Mouse (Mus musculus): ENCODE results near the gene Ccdc142.
A peak's percentile ranks its signal among the peaks of the same experiment; 100 is the strongest.

The Ccdc142 gene

GRCm38 (mm10) chr6:83101316-83101687, at the start of gene Ccdc142, which contains the start of gene Gm42688:
TSS of gene Ccdc142 (plus strand) at chr6:83101601.
TSS of gene Gm42688 (plus strand) at chr6:83101617.
- peak; percentile 70 to 84 for DNase-seq (ENCODE audit: low spot score in 2 of 2)

- DNase-seq (ENCODE audit: low spot score in 2 of 2) = peak in 1 of 2 experiments; percentile 33
These were observed 48.1 kb upstream of the Ccdc142 start for GRCm38 (mm10) chr6:83053136-83053960.

- DNase-seq (ENCODE audit: low spot score in 2 of 2) = peak; percentile 88 to 92
These were observed 47.1 kb upstream of the Ccdc142 start, which contains the start of gene Aup1 for GRCm38 (mm10) chr6:83054074-83054851. TSS of gene Aup1 (plus strand) at chr6:83054521.

- peak in 1 of 2 experiments; percentile 42 for DNase-seq (ENCODE audit: low spot score in 2 of 2)
These were observed 46.5 kb upstream of the Ccdc142 start, which contains the start of gene Htra2 for GRCm38 (mm10) chr6:83054871-83055431. TSS of gene Htra2 (minus strand) at chr6:83055273.

GRCm38 (mm10) chr6:83057790-83058189, 43.6 kb upstream of the Ccdc142 start, which contains the start of gene Dqx1:
TSS of gene Dqx1 (plus strand) at chr6:83057844.
- DNase-seq (ENCODE audit: low spot score in 2 of 2) = no peak

- no peak for DNase-seq (ENCODE audit: low spot score in 2 of 2)
These were observed 42.7 kb upstream of the Ccdc142 start for GRCm38 (mm10) chr6:83058725-83059124.

- no peak for DNase-seq (ENCODE audit: low spot score in 2 of 2)
These were observed 35.4 kb upstream of the Ccdc142 start for GRCm38 (mm10) chr6:83065995-83066394.

- no peak for DNase-seq (ENCODE audit: low spot score in 2 of 2)
These were observed 35.0 kb upstream of the Ccdc142 start for GRCm38 (mm10) chr6:83066441-83066840.

- DNase-seq (ENCODE audit: low spot score in 2 of 2) = no peak
These were observed 33.2 kb upstream of the Ccdc142 start for GRCm38 (mm10) chr6:83068221-83068620.

GRCm38 (mm10) chr6:83068706-83069487, 32.5 kb upstream of the Ccdc142 start:
- DNase-seq (ENCODE audit: low spot score in 2 of 2) = no peak

- no peak for DNase-seq (ENCODE audit: low spot score in 2 of 2)
These were observed 31.7 kb upstream of the Ccdc142 start for GRCm38 (mm10) chr6:83069488-83070246.

- DNase-seq (ENCODE audit: low spot score in 2 of 2) = no peak
These were observed 31.3 kb upstream of the Ccdc142 start, which contains the start of gene Tlx2 for GRCm38 (mm10) chr6:83070247-83070310. TSS of gene Tlx2 (minus strand) at chr6:83070293.

- no peak for DNase-seq (ENCODE audit: low spot score in 2 of 2)
These were observed 30.8 kb upstream of the Ccdc142 start for GRCm38 (mm10) chr6:83070311-83071219.

GRCm38 (mm10) chr6:83071220-83071619, 30.2 kb upstream of the Ccdc142 start:
- DNase-seq (ENCODE audit: low spot score in 2 of 2) = no peak

- no peak for DNase-seq (ENCODE audit: low spot score in 2 of 2)
These were observed 26.4 kb upstream of the Ccdc142 start for GRCm38 (mm10) chr6:83074979-83075378.

GRCm38 (mm10) chr6:83077630-83078323, 23.6 kb upstream of the Ccdc142 start, which contains the start of gene Pcgf1:
TSS of gene Pcgf1 (plus strand) at chr6:83077869.
- DNase-seq (ENCODE audit: low spot score in 2 of 2) = no peak

GRCm38 (mm10) chr6:83078324-83078858, 23.0 kb upstream of the Ccdc142 start:
- peak; percentile 99 for DNase-seq (ENCODE audit: low spot score in 2 of 2)

GRCm38 (mm10) chr6:83080210-83080609, 21.2 kb upstream of the Ccdc142 start:
- DNase-seq (ENCODE audit: low spot score in 2 of 2) = no peak

GRCm38 (mm10) chr6:83083497-83083896, 17.9 kb upstream of the Ccdc142 start:
- DNase-seq (ENCODE audit: low spot score in 2 of 2) = no peak
